Mouse (Mus musculus) midbrain, embryonic 10.5 days (tissue): Measurements from ENCODE around the gene Alpl. TPM values are rescaled to one million over a fixed set of nuclear protein-coding genes. Genes with fewer than 3 reads are reported as not detected.

Experiments
- DNase-seq: peaks from one replicate; pipeline ENCODE4 v3.0.0-alpha.2; 2017; ENCODE audit warnings: low spot score
- H3K27ac ChIP-seq: fragments of 300-500 bp; sonication (generic); replicated peaks from 2 replicates; pipeline ENCODE4 v1.5.1; 2016; ENCODE audit warnings: mild to moderate bottlenecking
- H3K27me3 ChIP-seq: fragments of 300-500 bp; sonication (generic); 2 replicates; pipeline ENCODE4 v1.6.1; 2016; ENCODE audit warnings: low read depth, mild to moderate bottlenecking; ENCODE audit not compliant: poor library complexity, severe bottlenecking
- H3K36me3 ChIP-seq: fragments of 300-500 bp; sonication (generic); 2 replicates; pipeline ENCODE4 v1.6.1; 2016; ENCODE audit warnings: mild to moderate bottlenecking, moderate library complexity
- H3K4me1 ChIP-seq: fragments of 300-500 bp; sonication (generic); 2 replicates; pipeline ENCODE4 v1.6.1; 2016
- H3K4me3 ChIP-seq: fragments of 300-500 bp; sonication (generic); 2 replicates; pipeline ENCODE4 v1.5.1; 2016; ENCODE audit warnings: mild to moderate bottlenecking, moderate library complexity
- H3K9me3 ChIP-seq: fragments of 300-500 bp; sonication (generic); replicated peaks from 2 replicates; pipeline ENCODE4 v1.6.1; 2016; ENCODE audit warnings: mild to moderate bottlenecking
- WGBS: fragments of 180-500 bp; shearing (Covaris S2); methylation state at CpG from one replicate; pipeline ENCODE4 v1.1.7; 2016; 5-methylcytosine and 5-hydroxymethylcytosine counted together
- polyA plus RNA-seq: library from polyadenylated mRNA; unstranded; fragments of >200 nt; fragmentation: Nextera tagmentation; extraction: Ambion mirVana; gene quantifications from 2 replicates; pipeline ENCODE4 v1.2.1, GENCODE M21; 2016

Alpl gene
- polyA plus RNA-seq, 1 experiment from 2014 or later, result 34.2 TPM

DNA sequence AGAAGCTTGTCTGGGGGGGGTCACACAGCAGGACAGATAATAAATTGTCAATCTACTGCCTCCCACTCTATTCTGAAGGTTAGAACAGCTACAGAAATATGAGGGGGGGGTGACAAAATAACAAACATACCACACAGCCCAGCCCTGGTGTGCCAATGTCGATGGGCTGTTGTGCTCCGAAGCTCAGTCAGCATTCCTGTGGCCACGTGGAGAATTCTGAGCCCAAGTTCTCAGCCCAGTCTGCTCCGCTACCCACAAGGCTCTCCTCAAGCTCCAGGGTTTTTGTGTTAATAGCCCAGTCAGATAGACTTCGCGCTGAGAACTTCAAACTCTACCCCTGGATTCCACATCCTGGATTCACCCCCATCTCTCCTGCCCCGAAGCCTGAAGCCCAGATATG is 2.6 kb downstream of the Alpl start:
- peak overlapping the region; percentile 28; the same call in 1 of the 2 replicates for H3K27ac ChIP-seq

DNA sequence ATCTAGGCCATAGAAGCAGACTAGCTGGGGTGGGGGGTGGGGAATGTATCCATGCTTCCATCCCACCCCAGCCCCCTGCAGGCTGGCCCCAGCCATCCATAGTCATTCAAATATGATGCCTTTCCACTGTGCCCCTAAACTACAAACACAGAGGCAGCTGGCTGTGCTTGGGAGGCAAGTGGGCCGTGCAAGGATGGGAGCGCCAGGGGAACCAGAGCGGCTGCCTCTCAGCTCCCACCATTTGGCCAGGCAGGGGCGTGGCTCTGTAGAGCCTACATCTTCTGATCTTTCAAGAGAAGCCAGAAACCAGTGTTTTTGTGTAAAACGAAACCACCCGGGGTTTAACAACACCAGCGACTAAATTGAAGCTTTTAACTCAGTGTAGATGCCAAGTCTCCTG is 4.7 kb downstream of the Alpl start:
- WGBS, result 21% methylated on average over 7 of the region's 7 CpGs
- peaks cover 29% of the 10 kb centered on the region for H3K27me3 ChIP-seq
- no peak overlapping the region for H3K4me3 ChIP-seq
- H3K9me3 ChIP-seq, result no peaks in the 10 kb centered on the region
- no peaks in the 10 kb centered on the region for H3K36me3 ChIP-seq
- DNase-seq, result no peak
- peak overlapping the region; percentile 55 for H3K27ac ChIP-seq
- H3K4me1 ChIP-seq, result peaks cover 74% of the 10 kb centered on the region

More for the DNA sequence above, 2.6 kb downstream of the Alpl start:
- Histone ChIP-seq H3K9me3 (no peaks in the 10 kb centered on the region), H3K27me3 (peaks cover 49% of the 10 kb centered on the region), H3K4me3 (no peak overlapping the region), H3K4me1 (peaks cover 69% of the 10 kb centered on the region), H3K36me3 (no peaks in the 10 kb centered on the region)
- DNase-seq, result no peak
- 86% methylated on average over 7 of the region's 7 CpGs for WGBS

DNA sequence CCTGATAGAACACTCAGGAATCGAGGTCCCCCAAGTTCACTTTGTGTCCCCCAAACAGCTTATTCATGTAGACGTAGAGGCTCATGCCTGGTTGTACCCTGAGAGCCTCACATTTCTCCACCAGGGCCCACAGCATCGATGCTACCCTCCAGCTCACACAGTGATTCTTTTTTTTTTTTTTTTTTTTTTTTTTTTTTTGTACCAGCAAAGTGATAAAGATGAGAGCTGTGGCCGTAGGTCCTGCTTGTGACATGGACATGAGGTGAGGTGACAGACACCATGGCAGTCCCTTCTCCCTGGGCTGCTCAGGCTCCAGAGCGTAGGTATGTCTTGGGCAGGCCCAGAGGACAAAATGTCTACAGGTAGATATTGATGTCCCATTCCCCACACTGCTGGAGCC is 5.2 kb downstream of the Alpl start:
- Histone ChIP-seq H3K27me3 (peaks cover 24% of the 10 kb centered on the region), H3K27ac (peak overlapping the region; percentile 55), H3K4me1 (peaks cover 70% of the 10 kb centered on the region), H3K36me3 (no peaks in the 10 kb centered on the region), H3K9me3 (no peaks in the 10 kb centered on the region), H3K4me3 (no peak overlapping the region)
- DNase-seq, result no peak
- WGBS, result 80% methylated on average over 5 of the region's 5 CpGs

DNA sequence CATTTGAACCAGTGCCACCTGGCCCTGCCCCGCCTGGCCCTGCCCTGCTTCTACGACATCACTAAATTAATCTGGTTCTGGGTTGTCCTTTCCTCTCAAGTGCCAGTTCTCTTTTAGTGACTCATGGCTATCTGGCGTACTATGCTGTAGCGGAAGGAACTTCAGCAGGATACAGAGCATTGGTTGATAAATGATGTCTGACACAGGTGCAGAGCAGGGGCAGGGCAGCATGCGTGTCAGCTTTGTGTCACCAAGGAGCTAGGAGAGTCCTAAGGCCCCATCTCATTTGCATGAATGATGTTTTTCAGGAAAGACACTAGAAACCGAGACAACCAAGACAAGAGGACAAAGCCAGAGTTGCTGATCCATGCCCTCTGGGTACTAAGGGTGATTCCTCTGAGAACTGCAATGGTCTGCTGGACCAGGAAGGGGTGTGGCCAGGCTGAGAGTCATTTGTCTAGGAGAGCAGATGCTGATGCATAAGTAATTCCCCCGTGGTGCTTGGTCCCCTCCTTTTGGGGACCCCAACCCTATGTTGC is 7.6 kb downstream of the Alpl start:
- Histone ChIP-seq H3K9me3 (no peaks in the 10 kb centered on the region), H3K4me3 (no peak overlapping the region), H3K36me3 (no peaks in the 10 kb centered on the region), H3K4me1 (peaks cover 59% of the 10 kb centered on the region), H3K27ac (peak overlapping the region; percentile 63), H3K27me3 (0 out of 2 replicates have a peak, but pooled peaks cover under 1% of the 10 kb centered on the region)
- 63% methylated on average over 7 of the region's 7 CpGs for WGBS
- no peak for DNase-seq

DNA sequence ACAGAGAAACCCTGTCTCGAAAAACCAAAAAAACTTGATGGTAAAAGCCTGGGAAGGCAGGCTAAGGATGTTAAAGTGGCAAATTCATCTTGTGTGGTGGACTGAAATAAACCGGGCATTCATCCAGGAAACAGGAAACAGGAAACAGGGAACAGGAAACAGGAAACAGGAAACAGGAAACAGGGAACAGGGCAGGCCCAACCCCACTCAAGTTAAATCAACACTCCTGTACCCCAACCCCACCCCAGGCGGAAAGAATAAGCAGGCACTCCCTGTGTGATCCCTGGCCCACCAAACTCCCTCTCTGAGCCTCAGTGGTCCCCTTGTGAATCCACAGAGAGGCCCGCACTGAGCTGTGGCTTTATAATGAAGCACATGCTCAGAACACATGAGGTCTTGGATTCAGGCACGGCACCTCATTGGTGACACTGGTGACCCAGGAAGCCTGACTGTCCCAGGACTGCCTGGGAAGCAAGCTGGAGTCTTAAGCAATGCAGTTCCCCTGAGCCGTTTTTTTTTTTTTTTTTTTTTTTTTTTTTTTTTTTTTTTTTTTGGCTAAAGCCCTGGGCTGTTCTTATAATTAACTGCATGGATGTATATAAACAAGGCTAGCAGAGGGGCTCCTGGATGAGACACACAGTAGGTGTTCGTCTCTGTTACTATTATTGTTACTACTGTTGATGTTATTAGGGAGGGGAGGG is 8.4 kb downstream of the Alpl start:
- Histone ChIP-seq H3K9me3 (no peaks in the 10 kb centered on the region), H3K4me1 (peaks cover 55% of the 10 kb centered on the region), H3K27ac (0 out of 2 replicates have a peak overlapping the region, but pooled peaks have one; percentile 63), H3K27me3 (no peaks in the 10 kb centered on the region), H3K4me3 (no peak overlapping the region), H3K36me3 (no peaks in the 10 kb centered on the region)
- DNase-seq, result no peak
- WGBS, result 83% methylated on average over 7 of the region's 7 CpGs

DNA sequence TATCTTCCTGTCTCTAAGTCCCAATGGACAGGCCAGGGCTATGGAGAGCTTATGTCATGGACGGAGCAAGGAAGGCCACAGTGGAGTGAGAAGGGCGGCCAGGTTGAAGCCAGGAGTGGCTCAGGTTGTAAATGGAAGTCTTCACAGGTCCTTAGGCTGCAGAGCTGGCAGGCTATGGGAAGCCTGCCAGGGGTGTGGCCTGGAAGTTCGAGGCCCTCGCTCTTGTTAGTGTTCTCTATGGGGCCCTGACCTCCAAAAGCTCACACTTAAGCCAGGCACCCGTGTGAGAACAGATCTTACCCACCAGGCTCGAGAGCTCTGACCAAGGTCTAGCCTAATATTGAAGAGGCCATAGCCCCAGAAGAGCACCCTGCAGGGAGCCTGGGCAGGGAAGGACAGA is 9.7 kb downstream of the Alpl start:
- no peaks in the 10 kb centered on the region for H3K27me3 ChIP-seq
- H3K9me3 ChIP-seq, result no peaks in the 10 kb centered on the region
- 90% methylated on average over 6 of the region's 6 CpGs for WGBS
- peaks cover 49% of the 10 kb centered on the region for H3K4me1 ChIP-seq
- H3K27ac ChIP-seq, result no peak overlapping the region
- no peaks in the 10 kb centered on the region for H3K36me3 ChIP-seq
- H3K4me3 ChIP-seq, result no peak overlapping the region
- no peak for DNase-seq

DNA sequence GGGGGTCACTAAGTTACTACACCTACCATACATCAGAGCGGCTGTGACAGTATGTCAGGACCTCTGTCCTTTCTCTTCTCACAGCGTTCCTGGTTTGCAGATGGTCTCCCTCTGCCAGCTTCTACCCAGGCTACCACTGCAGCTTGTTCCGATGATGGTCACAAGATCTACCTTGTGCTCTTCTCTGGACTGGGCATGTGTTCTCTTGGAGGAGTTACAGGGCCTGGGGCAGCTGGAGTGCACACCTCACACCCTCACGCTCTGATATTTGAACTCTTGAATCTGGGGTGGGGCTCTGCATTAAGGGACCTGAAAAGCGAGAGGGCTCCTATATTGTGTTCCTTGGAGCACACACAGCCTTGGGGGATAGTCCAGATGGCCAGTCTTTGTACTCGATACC is 10.9 kb downstream of the Alpl start:
- WGBS, result 88% methylated on average over 6 of the region's 6 CpGs
- no peak for DNase-seq
- Histone ChIP-seq H3K27ac (no peak overlapping the region), H3K9me3 (no peaks in the 10 kb centered on the region), H3K36me3 (no peaks in the 10 kb centered on the region), H3K27me3 (no peaks in the 10 kb centered on the region), H3K4me1 (peaks cover 38% of the 10 kb centered on the region), H3K4me3 (no peak overlapping the region)

DNA sequence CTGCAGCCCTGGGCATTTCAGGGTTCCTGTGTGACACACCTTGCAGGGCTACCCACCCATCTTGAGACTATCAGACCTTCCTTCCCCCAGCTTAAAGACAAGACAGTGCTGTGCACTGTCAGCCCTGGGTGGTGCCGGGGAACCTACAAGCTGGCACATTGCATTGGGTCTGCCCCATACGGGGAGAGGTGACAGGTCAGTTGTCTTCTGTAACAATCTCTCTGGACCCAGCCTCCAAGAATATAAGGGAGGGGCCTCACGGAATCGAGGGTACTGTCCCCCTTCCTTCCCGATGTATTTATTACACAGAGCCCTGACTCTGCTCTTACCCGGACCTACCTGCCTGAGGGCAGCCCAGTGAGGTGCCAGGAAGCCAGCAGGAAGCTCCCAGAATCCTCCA is 11.4 kb downstream of the Alpl start:
- no peaks in the 10 kb centered on the region for H3K27me3 ChIP-seq
- no peaks in the 10 kb centered on the region for H3K36me3 ChIP-seq
- no peak overlapping the region for H3K4me3 ChIP-seq
- no peak overlapping the region for H3K27ac ChIP-seq
- H3K9me3 ChIP-seq, result no peaks in the 10 kb centered on the region
- DNase-seq, result no peak
- 82% methylated on average over 6 of the region's 6 CpGs for WGBS
- peaks cover 34% of the 10 kb centered on the region for H3K4me1 ChIP-seq

DNA sequence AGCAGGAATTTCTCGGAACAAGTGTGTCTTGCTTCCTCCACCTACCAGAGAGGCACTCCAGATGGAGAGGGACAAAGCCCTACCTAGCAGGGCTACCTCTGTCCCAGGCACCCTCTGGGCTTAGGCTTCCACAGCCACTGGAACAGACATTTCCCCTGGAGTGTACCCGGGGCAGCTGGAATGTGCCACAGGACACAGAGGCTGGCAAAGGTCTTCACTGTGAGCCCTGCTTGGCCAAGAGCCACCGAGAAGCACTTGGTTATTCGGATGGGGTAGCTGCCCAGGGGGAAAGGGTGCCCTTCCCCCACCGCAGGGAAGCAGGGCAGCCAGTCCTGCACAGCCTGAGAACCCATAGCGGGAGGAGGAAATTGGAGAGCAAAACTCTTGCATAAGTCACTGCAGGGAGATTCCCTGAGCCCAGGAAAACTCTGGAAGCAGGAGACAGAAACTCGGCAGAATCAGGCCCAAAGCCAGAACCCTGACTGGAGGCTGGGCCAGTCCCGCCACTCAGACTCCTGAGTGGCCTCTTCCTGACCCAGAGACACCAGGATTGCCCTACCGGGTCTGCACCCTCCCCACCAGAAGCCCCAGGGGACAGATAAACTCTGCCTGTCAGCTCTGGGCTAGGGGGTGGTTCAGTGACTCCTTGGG is 12.5 kb downstream of the Alpl start:
- Histone ChIP-seq H3K36me3 (no peaks in the 10 kb centered on the region), H3K4me3 (no peak overlapping the region), H3K27me3 (no peaks in the 10 kb centered on the region), H3K27ac (peak overlapping the region; percentile 71), H3K9me3 (no peaks in the 10 kb centered on the region), H3K4me1 (peaks cover 25% of the 10 kb centered on the region)
- 47% methylated on average over 9 of the region's 9 CpGs for WGBS
- DNase-seq, result no peak

DNA sequence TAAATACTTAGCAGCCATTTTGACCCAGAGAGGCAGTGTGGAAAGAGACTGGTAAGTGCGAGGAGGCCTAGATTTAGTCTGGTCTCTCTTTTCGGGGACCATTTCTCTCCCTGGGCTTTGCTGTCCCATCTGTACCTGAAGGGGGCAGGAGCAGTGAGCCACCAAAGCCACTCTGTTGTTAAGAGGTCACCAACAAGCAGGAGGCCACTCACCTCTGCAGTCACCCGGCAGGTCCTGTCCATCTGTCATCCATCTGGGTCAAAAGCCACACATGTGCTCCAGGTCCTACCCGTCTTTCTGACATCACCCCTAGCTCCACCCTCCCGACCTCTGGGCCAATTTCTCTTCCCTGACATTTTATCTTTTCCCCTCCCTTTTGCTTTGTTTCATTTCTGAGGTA is 14.2 kb downstream of the Alpl start:
- Histone ChIP-seq H3K27ac (no peak overlapping the region), H3K4me1 (peaks cover 16% of the 10 kb centered on the region), H3K36me3 (no peaks in the 10 kb centered on the region), H3K9me3 (no peaks in the 10 kb centered on the region), H3K4me3 (no peak overlapping the region), H3K27me3 (no peaks in the 10 kb centered on the region)
- 78% methylated on average over 5 of the region's 5 CpGs for WGBS
- no peak for DNase-seq

DNA sequence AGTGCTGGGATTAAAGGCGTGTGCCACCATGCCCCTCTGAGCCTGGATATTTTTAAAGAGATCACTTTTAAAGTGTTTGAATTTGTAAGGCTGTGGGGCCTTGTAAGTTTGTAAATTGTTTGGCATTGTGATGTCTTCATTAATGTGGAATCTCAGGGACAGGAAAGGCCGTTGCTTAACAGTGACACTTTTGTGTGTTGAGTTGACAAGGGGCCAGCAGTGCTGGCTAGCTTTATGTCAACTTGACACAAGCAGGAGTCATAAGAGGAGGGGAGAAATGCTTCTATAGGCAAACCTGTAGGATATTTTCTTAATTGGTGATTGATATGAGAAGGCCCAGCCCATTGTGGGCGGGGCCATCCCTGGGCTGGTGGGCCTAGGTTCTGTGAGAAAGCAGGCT is 15.2 kb downstream of the Alpl start:
- no peak overlapping the region for H3K27ac ChIP-seq
- no peak overlapping the region for H3K4me3 ChIP-seq
- H3K9me3 ChIP-seq, result no peaks in the 10 kb centered on the region
- H3K27me3 ChIP-seq, result no peaks in the 10 kb centered on the region
- no peaks in the 10 kb centered on the region for H3K36me3 ChIP-seq
- peaks cover 16% of the 10 kb centered on the region for H3K4me1 ChIP-seq
- no peak for DNase-seq
- 85% methylated on average over 3 of the region's 3 CpGs for WGBS

DNA sequence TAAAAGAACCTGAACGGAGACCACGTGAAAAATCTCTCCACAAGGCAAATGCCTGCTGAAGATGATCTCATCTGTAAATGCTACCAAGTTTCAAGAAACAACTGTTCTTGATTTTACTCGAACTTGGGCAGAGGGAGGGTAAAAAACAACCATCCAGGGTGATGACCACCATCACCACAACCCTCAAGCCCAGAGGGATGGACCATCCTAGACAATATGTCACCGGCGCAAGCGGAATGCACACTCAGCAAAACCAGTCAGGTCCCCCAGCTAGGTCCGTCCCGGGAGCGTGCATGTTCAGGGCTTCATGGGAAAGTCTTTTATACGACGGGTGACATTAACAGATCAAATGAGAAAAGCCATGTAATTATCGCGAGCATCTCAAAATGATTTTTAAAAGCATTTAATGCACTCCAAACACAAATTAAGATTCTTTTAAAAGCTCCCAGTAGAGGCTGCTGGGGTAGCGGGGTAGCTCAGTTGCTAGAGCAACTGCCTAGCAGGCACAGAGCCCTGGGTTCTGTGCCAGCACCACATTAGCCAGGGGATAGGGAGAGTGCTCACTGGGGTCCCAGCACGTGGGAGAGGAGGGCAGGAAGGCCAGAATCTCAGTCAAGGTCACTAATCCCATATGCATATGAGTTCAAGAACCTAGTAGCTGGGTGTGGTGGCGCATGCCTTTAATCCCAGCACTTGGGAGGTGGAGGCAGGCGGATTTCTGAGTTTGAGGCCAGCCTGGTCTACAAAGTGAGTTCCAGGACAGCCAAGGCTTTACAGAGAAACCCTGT is 17.6 kb downstream of the Alpl start:
- no peak overlapping the region for H3K27ac ChIP-seq
- no peak overlapping the region for H3K4me3 ChIP-seq
- no peaks in the 10 kb centered on the region for H3K9me3 ChIP-seq
- H3K27me3 ChIP-seq, result no peaks in the 10 kb centered on the region
- peaks cover 12% of the 10 kb centered on the region for H3K4me1 ChIP-seq
- no peaks in the 10 kb centered on the region for H3K36me3 ChIP-seq
- 84% methylated on average over 17 of the region's 17 CpGs for WGBS
- no peak for DNase-seq
